Mouse (Mus musculus) brain, embryonic 14.5 days (tissue): ENCODE data around the gene Akr7a5.

Experiments
- CTCF ChIP-seq: fragments of 200-500 bp; IDR thresholded peaks from 2 replicates; pipeline ENCODE4 v1.5.1; 2012; ENCODE audit warnings: inconsistent platforms, mild to moderate bottlenecking, moderate library complexity, borderline replicate concordance; ENCODE audit not compliant: insufficient read depth, insufficient read length; ENCODE audit errors: extremely low read depth
- POLR2A ChIP-seq: fragments of 200-500 bp; IDR thresholded peaks from 2 replicates; pipeline ENCODE4 v1.6.1; 2012; ENCODE audit warnings: mild to moderate bottlenecking, inconsistent platforms, borderline replicate concordance; ENCODE audit not compliant: poor library complexity, insufficient read depth, insufficient read length, severe bottlenecking; ENCODE audit errors: extremely low read depth

GRCm38 (mm10) chr4:139341556-139342233 lies 31.2 kb downstream of the Akr7a5 start:
- TF ChIP-seq CTCF (no peak), POLR2A (no peak)
